Mouse (Mus musculus) midbrain, embryonic 14.5 days (tissue): ENCODE measurements around the gene Rfc2. TPM values are rescaled to one million over a fixed set of nuclear protein-coding genes. Genes with fewer than 3 reads are reported as not detected.
A peak's percentile ranks its signal among the peaks of the same experiment; 100 is the strongest.

Experiments used
- ATAC-seq: fragments of 200-750 bp; cut with Nextera tagmentation; 2 replicates; pipeline ENCODE4 v1.8.0; 2017; ENCODE audit warnings: moderate number of reproducible peaks, moderate library complexity; ENCODE audit not compliant: low FRiP score, low TSS enrichment
- DNase-seq: peaks from one replicate; pipeline ENCODE4 v3.0.0-alpha.2; 2015
- H3K27ac ChIP-seq: fragments of 300-500 bp; sonication (generic); replicated peaks from 2 replicates; pipeline ENCODE4 v1.5.1; 2014; ENCODE audit warnings: mild to moderate bottlenecking, low read depth, low read length, moderate library complexity
- H3K27me3 ChIP-seq: fragments of 300-500 bp; sonication (generic); 2 replicates; pipeline ENCODE4 v1.6.1; 2014; ENCODE audit warnings: low read length, control low read depth, mixed read lengths; ENCODE audit not compliant: control insufficient read depth, insufficient read depth
- H3K36me3 ChIP-seq: fragments of 300-500 bp; sonication (generic); 2 replicates; pipeline ENCODE4 v1.6.1; 2014; ENCODE audit warnings: low read length, control low read depth; ENCODE audit not compliant: control insufficient read depth, insufficient read depth
- H3K4me1 ChIP-seq: fragments of 300-500 bp; sonication (generic); 2 replicates; pipeline ENCODE4 v1.6.1; 2014; ENCODE audit warnings: mild to moderate bottlenecking, antibody characterized with exemption, low read length, control low read depth; ENCODE audit not compliant: control insufficient read depth, insufficient read depth
- H3K4me2 ChIP-seq: fragments of 300-500 bp; sonication (generic); 2 replicates; pipeline ENCODE4 v1.6.1; 2014; ENCODE audit warnings: mild to moderate bottlenecking, low read length, moderate library complexity
- H3K4me3 ChIP-seq: fragments of 300-500 bp; sonication (generic); replicated peaks from 2 replicates; pipeline ENCODE4 v1.5.1; 2014; ENCODE audit warnings: low read depth, low read length
- H3K9ac ChIP-seq: fragments of 300-500 bp; sonication (generic); replicated peaks from 2 replicates; pipeline ENCODE4 v1.6.1; 2014; ENCODE audit warnings: mild to moderate bottlenecking, low read length, moderate library complexity
- H3K9me3 ChIP-seq: fragments of 300-500 bp; sonication (generic); 2 replicates; pipeline ENCODE4 v1.6.1; 2016; ENCODE audit warnings: low read length, control low read depth, mixed read lengths; ENCODE audit not compliant: control insufficient read depth
- WGBS: fragments of 180-500 bp; shearing (Covaris S2); extraction: QIAGEN DNeasy Blood & Tissue Kit; methylation state at CpG from one replicate; pipeline ENCODE4 v1.1.7; 2014; 5-methylcytosine and 5-hydroxymethylcytosine counted together
- polyA plus RNA-seq: library from polyadenylated mRNA; unstranded; fragments of >200 nt; fragmentation: Nextera tagmentation; extraction: Ambion mirVana; gene quantifications from 2 replicates; pipeline ENCODE4 v1.2.1, GENCODE M21; 2014

Rfc2 gene
- polyA plus RNA-seq, 1 experiment from 2014 or later: 191 TPM

DNA sequence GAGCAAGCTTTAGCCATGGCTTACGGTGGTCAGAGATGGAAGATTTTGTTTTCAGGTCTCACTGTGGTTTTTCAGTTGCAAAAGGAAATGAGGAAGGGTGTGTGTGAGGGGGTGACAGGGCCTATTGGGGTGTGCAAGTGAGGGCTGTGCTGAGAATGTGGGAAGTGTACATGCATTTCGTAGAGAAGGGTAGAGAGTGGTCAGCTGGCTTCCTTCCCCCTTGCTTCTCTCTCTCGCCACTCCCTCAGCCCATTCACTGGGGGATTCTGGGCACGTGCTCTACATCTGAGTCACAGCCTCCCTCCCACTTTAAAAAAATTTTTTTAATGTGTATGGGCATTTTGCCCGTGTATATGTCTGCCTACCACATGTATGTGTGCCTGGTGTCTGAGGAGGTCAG is 26.0 kb downstream of the Rfc2 start:
- H3K27me3 ChIP-seq: no peaks in the 10 kb centered on the region
- WGBS: 74% methylated on average over 5 of the region's 5 CpGs
- no peaks in the 10 kb centered on the region for H3K9me3 ChIP-seq
- 0 out of 2 replicates have a peak, but pooled peaks cover 2% of the 10 kb centered on the region for H3K36me3 ChIP-seq
- DNase-seq (no peak), ATAC-seq (no peak)
- no peak overlapping the region for H3K27ac ChIP-seq
- H3K4me2 ChIP-seq: no peak overlapping the region
- H3K9ac ChIP-seq: no peak overlapping the region
- H3K4me3 ChIP-seq: no peak overlapping the region
- no peaks in the 10 kb centered on the region for H3K4me1 ChIP-seq

DNA sequence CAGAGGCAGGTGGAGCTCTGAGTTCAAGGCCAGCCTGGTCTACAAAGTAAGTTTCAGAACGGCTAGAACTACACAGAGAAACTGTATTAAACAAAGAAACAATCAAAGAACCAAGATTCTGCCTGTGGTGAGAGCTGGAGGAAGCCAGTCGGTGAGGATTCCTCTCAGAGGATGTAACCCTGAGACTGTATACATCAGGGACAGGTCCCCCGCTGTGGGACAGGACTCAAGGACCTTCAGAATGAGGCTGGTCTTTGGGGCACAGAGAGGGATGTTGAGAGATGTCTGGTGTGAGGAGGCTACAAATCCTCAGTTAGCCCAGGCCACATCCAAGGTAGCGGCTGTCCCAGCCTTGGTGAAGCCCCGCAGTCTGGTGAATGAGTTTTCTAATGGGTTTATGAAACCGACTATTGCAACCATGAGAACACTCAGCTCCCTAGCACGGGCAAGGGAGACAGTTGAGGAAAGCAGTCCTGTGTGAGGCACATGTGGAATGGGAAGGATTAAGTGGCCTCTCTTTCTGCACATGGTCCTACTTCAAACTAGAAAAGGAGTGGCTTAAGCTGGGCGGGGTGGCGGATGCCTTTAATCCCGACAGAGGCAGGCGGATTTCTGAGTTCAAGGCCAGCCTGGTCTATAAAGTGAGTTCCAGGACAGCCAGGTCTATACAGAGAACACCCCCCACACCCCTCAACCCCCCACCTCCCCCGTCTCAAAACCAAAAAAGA is 28.9 kb downstream of the Rfc2 start:
- 86% methylated on average over 12 of the region's 12 CpGs for WGBS

DNA sequence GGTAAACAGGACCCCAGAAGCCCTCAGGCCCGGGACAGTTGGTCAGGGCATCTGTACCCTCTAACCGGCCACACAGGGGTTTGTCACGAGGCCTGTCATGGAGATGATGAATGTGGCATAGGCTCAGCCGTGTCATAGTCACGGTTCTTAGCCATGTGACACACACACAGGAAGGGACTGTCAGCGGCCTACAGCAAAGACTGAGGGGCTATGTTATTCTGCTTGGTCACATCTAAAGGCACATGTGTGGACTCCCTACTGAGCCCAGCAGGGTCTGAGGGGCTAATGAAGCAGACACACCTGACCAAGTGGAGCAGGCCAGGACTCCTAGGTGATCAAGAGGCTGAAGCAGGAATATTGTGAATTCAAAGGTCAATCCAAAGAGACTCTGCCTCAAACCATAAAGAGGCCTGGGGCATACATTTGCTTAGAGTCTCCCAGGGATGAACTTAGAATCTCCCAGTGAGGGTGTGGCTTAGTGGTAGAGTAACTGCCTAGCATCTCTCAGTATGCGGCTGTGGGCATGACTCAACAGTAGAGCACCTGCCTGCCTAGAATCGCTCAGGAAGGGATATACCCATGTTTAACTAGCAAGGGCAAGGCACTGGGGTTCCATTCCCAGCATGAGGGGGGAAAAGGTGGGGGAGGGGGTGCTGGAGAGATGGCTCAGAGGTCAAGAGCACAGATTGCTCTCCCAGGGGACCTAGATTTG is 30.8 kb downstream of the Rfc2 start:
- Histone ChIP-seq H3K4me3 (no peak overlapping the region), H3K9ac (no peak overlapping the region), H3K36me3 (peaks cover 19% of the 10 kb centered on the region), H3K27me3 (no peaks in the 10 kb centered on the region), H3K4me1 (no peaks in the 10 kb centered on the region), H3K9me3 (no peaks in the 10 kb centered on the region), H3K4me2 (no peak overlapping the region), H3K27ac (no peak overlapping the region)
- DNase-seq (no peak), ATAC-seq (no peak)
- 65% methylated on average over 8 of the region's 8 CpGs for WGBS

More for the DNA sequence above, 28.9 kb downstream of the Rfc2 start:
- Histone ChIP-seq H3K4me1 (no peaks in the 10 kb centered on the region), H3K4me2 (no peak overlapping the region), H3K9me3 (no peaks in the 10 kb centered on the region), H3K27me3 (no peaks in the 10 kb centered on the region), H3K27ac (no peak overlapping the region), H3K9ac (no peak overlapping the region), H3K36me3 (peaks cover 12% of the 10 kb centered on the region), H3K4me3 (no peak overlapping the region)
- no peak for DNase-seq
- no peak for ATAC-seq

DNA sequence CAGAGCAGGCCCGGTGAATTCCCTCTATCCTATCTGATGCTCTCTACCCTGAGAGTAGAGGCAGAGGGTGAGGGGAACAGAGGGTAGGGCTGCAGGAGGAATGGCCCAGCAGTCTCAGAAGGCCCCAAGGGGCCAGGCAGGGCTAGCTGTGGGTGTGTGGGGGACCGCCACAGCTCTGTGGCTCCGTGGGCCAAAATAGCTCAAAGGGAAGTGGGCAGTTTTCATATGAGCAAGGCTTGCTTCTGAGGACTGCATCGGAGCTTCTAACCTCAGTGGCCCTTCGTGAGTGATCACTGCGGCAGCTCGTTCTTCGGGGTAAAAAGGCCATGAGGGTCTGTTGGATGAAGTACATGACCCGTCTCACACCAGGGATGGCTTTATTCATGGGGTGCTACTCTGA is 32.6 kb downstream of the Rfc2 start:
- H3K27ac ChIP-seq: no peak overlapping the region
- DNase-seq: no peak
- H3K36me3 ChIP-seq: peaks cover 36% of the 10 kb centered on the region
- no peaks in the 10 kb centered on the region for H3K27me3 ChIP-seq
- ATAC-seq: no peak
- H3K4me2 ChIP-seq: no peak overlapping the region
- 88% methylated on average over 9 of the region's 9 CpGs for WGBS
- H3K4me1 ChIP-seq: no peaks in the 10 kb centered on the region
- H3K9ac ChIP-seq: no peak overlapping the region
- no peak overlapping the region for H3K4me3 ChIP-seq
- H3K9me3 ChIP-seq: no peaks in the 10 kb centered on the region

DNA sequence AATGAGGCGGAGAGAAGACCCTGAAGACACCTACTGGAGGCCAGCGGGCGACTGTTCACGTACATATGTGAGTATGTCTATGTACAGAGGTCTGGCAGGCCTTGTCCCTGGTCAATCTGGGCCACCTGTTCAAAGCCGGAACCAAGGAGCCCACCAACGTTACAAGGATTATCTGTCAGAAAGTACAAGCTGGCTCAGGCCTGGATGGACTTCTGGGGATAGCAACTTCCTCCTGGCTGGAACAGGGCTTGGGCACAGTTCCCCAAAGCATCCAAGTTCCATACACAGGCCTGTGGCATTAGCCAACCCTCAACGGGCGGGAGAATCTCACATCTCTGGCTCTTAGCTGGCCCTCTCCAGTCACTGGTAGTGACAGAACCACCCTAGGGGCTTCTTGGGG is 33.1 kb downstream of the Rfc2 start:
- H3K4me3 ChIP-seq: no peak overlapping the region
- H3K9ac ChIP-seq: no peak overlapping the region
- no peak overlapping the region for H3K4me2 ChIP-seq
- DNase-seq: no peak
- peaks cover 41% of the 10 kb centered on the region for H3K36me3 ChIP-seq
- no peak for ATAC-seq
- 0 out of 2 replicates have a peak overlapping the region, but pooled peaks have one; percentile 13 for H3K27ac ChIP-seq
- H3K4me1 ChIP-seq: no peaks in the 10 kb centered on the region
- H3K9me3 ChIP-seq: no peaks in the 10 kb centered on the region
- WGBS: 91% methylated on average over 8 of the region's 8 CpGs
- no peaks in the 10 kb centered on the region for H3K27me3 ChIP-seq

DNA sequence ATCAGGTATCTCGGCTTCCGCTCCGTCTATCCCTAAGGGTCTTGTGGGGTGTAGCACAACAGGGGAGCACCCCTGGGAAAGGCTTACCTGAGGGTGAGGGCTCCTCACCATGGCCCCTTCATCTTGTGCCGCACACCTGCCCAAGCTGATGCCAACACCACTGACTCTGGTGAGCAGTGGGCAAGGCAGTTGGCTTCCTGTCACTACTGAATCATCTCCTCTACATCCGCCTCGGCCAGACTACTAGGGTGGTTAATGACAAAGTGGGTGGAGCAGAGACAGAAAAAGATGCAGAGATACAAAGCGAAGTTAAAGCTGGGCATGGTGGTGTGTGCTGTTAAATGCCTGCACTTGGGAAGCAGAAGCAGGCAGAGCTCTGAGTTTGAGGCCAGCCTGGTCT is 33.6 kb downstream of the Rfc2 start, which contains the start of gene Lat2:
TSS of gene Lat2 (minus strand) at position 224 of the 400 bp plus-strand sequence.
- ATAC-seq: no peak
- peaks cover 46% of the 10 kb centered on the region for H3K36me3 ChIP-seq
- no peaks in the 10 kb centered on the region for H3K9me3 ChIP-seq
- no peaks in the 10 kb centered on the region for H3K4me1 ChIP-seq
- WGBS: 93% methylated on average over 7 of the region's 7 CpGs
- H3K27me3 ChIP-seq: no peaks in the 10 kb centered on the region
- DNase-seq: no peak
- H3K4me2 ChIP-seq: no peak within 1 kb of the TSS
- no peak within 1 kb of the TSS for H3K9ac ChIP-seq
- 0 out of 2 replicates have a peak within 1 kb of the TSS, but pooled peaks have one; percentile 13 for H3K27ac ChIP-seq
- H3K4me3 ChIP-seq: no peak within 1 kb of the TSS

DNA sequence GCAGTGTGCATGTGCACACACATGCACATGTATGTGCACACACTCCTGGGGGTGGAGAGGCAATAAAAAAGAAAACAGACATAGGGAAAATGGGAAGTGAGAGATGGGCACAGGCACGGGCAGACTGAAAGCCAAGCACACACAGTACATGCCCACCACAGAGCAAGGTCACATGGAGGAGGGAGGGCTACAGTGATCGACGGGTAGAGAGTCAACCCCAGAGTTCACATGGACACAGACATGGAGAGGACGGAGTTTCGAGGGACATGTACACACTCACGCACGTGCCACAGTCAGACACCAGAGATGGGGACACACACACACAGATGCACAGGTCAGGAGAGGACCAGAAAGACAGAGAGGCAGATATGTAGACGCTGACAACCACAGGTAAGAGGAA is 34.2 kb downstream of the Rfc2 start:
- peaks cover 52% of the 10 kb centered on the region for H3K36me3 ChIP-seq
- 88% methylated on average over 8 of the region's 8 CpGs for WGBS
- ATAC-seq: no peak

DNA sequence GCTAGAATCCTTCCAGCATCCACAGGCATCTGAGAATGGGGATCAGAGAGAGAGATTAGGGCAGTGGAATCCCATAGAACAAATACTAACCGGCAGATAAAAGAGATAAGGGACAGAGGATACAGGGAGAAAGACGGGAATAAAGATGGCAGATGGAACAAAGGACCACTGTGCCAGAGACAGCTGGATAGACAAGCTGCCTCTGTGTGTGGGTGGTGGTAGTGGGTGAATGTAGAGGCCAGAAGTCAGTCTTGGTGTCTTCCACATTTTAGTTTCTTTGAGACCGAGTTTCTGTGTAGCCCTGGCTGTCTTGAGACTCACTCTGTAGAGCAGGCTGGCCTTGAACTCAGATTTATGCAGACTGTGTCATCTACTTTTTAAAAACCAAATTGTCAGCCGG is 34.6 kb downstream of the Rfc2 start:
- WGBS: 70% methylated on average over 4 of the region's 4 CpGs
- DNase-seq (no peak), ATAC-seq (no peak)
- Histone ChIP-seq H3K4me3 (no peak overlapping the region), H3K9ac (no peak overlapping the region), H3K27me3 (no peaks in the 10 kb centered on the region), H3K9me3 (no peaks in the 10 kb centered on the region), H3K4me1 (no peaks in the 10 kb centered on the region), H3K36me3 (peaks cover 56% of the 10 kb centered on the region), H3K4me2 (no peak overlapping the region), H3K27ac (no peak overlapping the region)

More for the DNA sequence above, 34.2 kb downstream of the Rfc2 start:
- Histone ChIP-seq H3K4me1 (no peaks in the 10 kb centered on the region), H3K27me3 (no peaks in the 10 kb centered on the region), H3K9ac (no peak overlapping the region), H3K27ac (no peak overlapping the region), H3K4me3 (no peak overlapping the region), H3K4me2 (no peak overlapping the region), H3K9me3 (no peaks in the 10 kb centered on the region)
- DNase-seq: no peak

DNA sequence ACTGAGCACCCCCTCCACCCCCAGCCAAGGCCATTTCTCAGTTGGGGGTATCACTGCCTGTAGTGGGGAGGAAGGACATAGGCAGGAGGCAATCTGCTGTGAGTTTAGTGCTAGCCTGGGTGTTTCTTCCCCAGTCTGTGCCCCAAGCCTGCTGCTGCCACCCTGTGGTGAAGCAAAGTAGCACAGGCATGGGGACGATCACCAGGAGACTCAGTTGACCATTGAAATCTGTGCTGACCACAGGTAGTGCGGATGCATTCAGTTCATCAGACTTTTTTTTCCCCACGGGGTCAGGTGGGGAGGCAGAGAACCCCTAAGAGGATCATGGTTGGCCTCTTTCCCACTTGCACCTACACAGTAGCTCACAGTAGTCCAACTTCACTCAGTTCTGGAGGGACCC is 35.9 kb downstream of the Rfc2 start:
- Histone ChIP-seq H3K4me3 (no peak overlapping the region), H3K4me2 (no peak overlapping the region), H3K4me1 (no peaks in the 10 kb centered on the region), H3K36me3 (peaks cover 69% of the 10 kb centered on the region), H3K27ac (no peak overlapping the region), H3K27me3 (no peaks in the 10 kb centered on the region), H3K9me3 (no peaks in the 10 kb centered on the region), H3K9ac (no peak overlapping the region)
- WGBS: 61% methylated on average over 3 of the region's 3 CpGs
- ATAC-seq (no peak), DNase-seq (peak; percentile 31)
